Mouse (Mus musculus) CH12.LX (cell line): Measurements from ENCODE around the gene Hist1h2bl.
A peak's percentile ranks its signal among the peaks of the same experiment; 100 is the strongest.

Experiments used
- CTCF ChIP-seq, 2 experiments: IDR thresholded peaks in 1 of 2; conservative IDR thresholded peaks in 1 of 2; 2 replicates each; pipeline ENCODE4 v1.5.1; 2011 to 2012; ENCODE audit warnings: low read depth in 2 of 2, low read length in 2 of 2, improper control_type of control experiment in 1 of 2, inconsistent platforms in 1 of 2, mild to moderate bottlenecking in 1 of 2, moderate library complexity in 1 of 2
- EP300 ChIP-seq: IDR thresholded peaks from 2 replicates; pipeline ENCODE4 v1.6.1; 2011; ENCODE audit warnings: low read length, improper control_type of control experiment
- JUN ChIP-seq: IDR thresholded peaks from 2 replicates; pipeline ENCODE4 v1.6.1; 2011; ENCODE audit warnings: low read depth, mild to moderate bottlenecking, low read length, improper control_type of control experiment, moderate library complexity; ENCODE audit not compliant: insufficient read depth
- MAFK ChIP-seq: IDR thresholded peaks from 2 replicates; pipeline ENCODE4 v1.6.1; 2011; ENCODE audit warnings: low read length, improper control_type of control experiment; ENCODE audit not compliant: insufficient replicate concordance
- MEF2A ChIP-seq: IDR thresholded peaks from 2 replicates; pipeline ENCODE4 v1.6.1; 2014; ENCODE audit warnings: low read depth, mild to moderate bottlenecking, inconsistent platforms, low read length, improper control_type of control experiment, borderline replicate concordance
- POLR2A ChIP-seq: IDR thresholded peaks from 2 replicates; pipeline ENCODE4 v1.6.1; 2011; ENCODE audit warnings: low read depth, mild to moderate bottlenecking, improper control_type of control experiment, low read length
- RCOR1 ChIP-seq: conservative IDR thresholded peaks from 2 replicates; pipeline ENCODE4 v1.6.1; 2012; ENCODE audit warnings: low read depth, mild to moderate bottlenecking, inconsistent platforms, low read length, improper control_type of control experiment

GRCm38 (mm10) chr13:21751827-21752226 lies 35.9 kb upstream of the Hist1h2bl start:
- TF ChIP-seq MEF2A (peak; percentile 42; the same call in 1 of the 2 replicates), CTCF (conservative IDR thresholded peaks at IDR 0.05 in 1 of 2, IDR thresholded peaks at IDR 0.05 in 1 of 2; ENCODE audit: low read depth in 2 of 2, low read length in 2 of 2) (no peak), POLR2A (no peak), EP300 (no peak), JUN (no peak), MAFK (no peak), RCOR1 (no peak)
